Mouse (Mus musculus) heart, adult 2 months (tissue): ENCODE results near the gene Acap2.

Experiments
- CTCF ChIP-seq: fragments of 200-600 bp; IDR thresholded peaks from 2 replicates; pipeline ENCODE4 v1.8.1; 2022; ENCODE audit warnings: antibody characterized with exemption, mild to moderate bottlenecking, moderate library complexity
- EP300 ChIP-seq: fragments of 200-500 bp; IDR thresholded peaks from 2 replicates; pipeline ENCODE4 v1.6.1; 2011; ENCODE audit warnings: low read depth, low read length, control low read depth; ENCODE audit not compliant: insufficient read depth
- POLR2A ChIP-seq: fragments of 200-500 bp; IDR thresholded peaks from 2 replicates; pipeline ENCODE4 v1.6.1; 2011; ENCODE audit warnings: mild to moderate bottlenecking, low read depth, low read length, control low read depth; ENCODE audit not compliant: insufficient read depth

- TF ChIP-seq POLR2A (no peak), CTCF (no peak), EP300 (no peak)
Observed at GRCm38 (mm10) chr16:31191818-31192217, 9.2 kb downstream of the Acap2 start.
